Mouse (Mus musculus): Measurements from ENCODE around the gene Gm13723. TPM values are rescaled to one million over a fixed set of nuclear protein-coding genes. Genes with fewer than 3 reads are reported as not detected.

The Gm13723 gene
- not detected in 2 replicates for polyA plus RNA-seq (2012; ENCODE audit: insufficient read depth, insufficient read length, missing spikeins)

- Histone ChIP-seq H3K27ac (ENCODE audit: insufficient read depth, low read depth, low read length) (no peak within 1 kb of the TSS), H3K4me3 (ENCODE audit: insufficient read depth, low read length) (no peak within 1 kb of the TSS), H3K4me1 (ENCODE audit: control insufficient read depth, insufficient read depth, low read length) (no peaks in the 10 kb centered on the region)
- TF ChIP-seq CTCF (IDR thresholded peaks at IDR 0.05; ENCODE audit: low read depth, low read length): no peak
- TF ChIP-seq POLR2A (IDR thresholded peaks at IDR 0.05; ENCODE audit: borderline replicate concordance, low read depth, low read length): no peak
Observed at GRCm38 (mm10) chr2:86874702-86875101, at the start of gene Gm13723. TSS of gene Gm13723 (minus strand) at chr2:86874802.

GRCm38 (mm10) chr2:86905647-86906046 lies 31.0 kb upstream of the Gm13723 start:
- Histone ChIP-seq H3K27ac (ENCODE audit: insufficient read depth, low read depth, low read length) (no peak overlapping the region), H3K4me1 (ENCODE audit: control insufficient read depth, insufficient read depth, low read length) (no peaks in the 10 kb centered on the region), H3K4me3 (ENCODE audit: insufficient read depth, low read length) (no peak overlapping the region)
- TF ChIP-seq CTCF (IDR thresholded peaks at IDR 0.05; ENCODE audit: low read depth, low read length): no peak
- TF ChIP-seq POLR2A (IDR thresholded peaks at IDR 0.05; ENCODE audit: borderline replicate concordance, low read depth, low read length): no peak

GRCm38 (mm10) chr2:86892116-86892515 lies 17.5 kb upstream of the Gm13723 start, which contains the start of gene Olfr1097:
TSS of gene Olfr1097 (minus strand) at chr2:86892216.
- no peak for TF ChIP-seq CTCF (IDR thresholded peaks at IDR 0.05; ENCODE audit: low read depth, low read length)
- no peak for TF ChIP-seq POLR2A (IDR thresholded peaks at IDR 0.05; ENCODE audit: borderline replicate concordance, low read depth, low read length)
- no peak within 1 kb of the TSS for H3K4me3 ChIP-seq (ENCODE audit: insufficient read depth, low read length)
- no peak within 1 kb of the TSS for H3K27ac ChIP-seq (ENCODE audit: insufficient read depth, low read depth, low read length)
- no peaks in the 10 kb centered on the region for H3K4me1 ChIP-seq (ENCODE audit: control insufficient read depth, insufficient read depth, low read length)

- TF ChIP-seq POLR2A (IDR thresholded peaks at IDR 0.05; ENCODE audit: borderline replicate concordance, low read depth, low read length) (no peak), CTCF (IDR thresholded peaks at IDR 0.05; ENCODE audit: low read depth, low read length) (no peak)
- Histone ChIP-seq H3K4me1 (ENCODE audit: control insufficient read depth, insufficient read depth, low read length) (no peaks in the 10 kb centered on the region), H3K4me3 (ENCODE audit: insufficient read depth, low read length) (no peak within 1 kb of the TSS), H3K27ac (ENCODE audit: insufficient read depth, low read depth, low read length) (no peak within 1 kb of the TSS)
Observed at GRCm38 (mm10) chr2:86851596-86851995, 23.0 kb downstream of the Gm13723 start, which contains the start of gene Olfr1095. TSS of gene Olfr1095 (minus strand) at chr2:86851696.

- TF ChIP-seq POLR2A (IDR thresholded peaks at IDR 0.05; ENCODE audit: borderline replicate concordance, low read depth, low read length) (no peak), CTCF (IDR thresholded peaks at IDR 0.05; ENCODE audit: low read depth, low read length) (no peak)
- no peak within 1 kb of the TSS for H3K4me3 ChIP-seq (ENCODE audit: insufficient read depth, low read length)
- H3K27ac ChIP-seq (ENCODE audit: insufficient read depth, low read depth, low read length): no peak within 1 kb of the TSS
- no peaks in the 10 kb centered on the region for H3K4me1 ChIP-seq (ENCODE audit: control insufficient read depth, insufficient read depth, low read length)
Observed at GRCm38 (mm10) chr2:86824363-86824762, 50.2 kb downstream of the Gm13723 start, which contains the start of gene Olfr1094. TSS of gene Olfr1094 (plus strand) at chr2:86824663.

Other genes starting within 250 kb of the Gm13723 start
- not detected in 2 replicates for gene Olfr1084, start 235.1 kb downstream of the Gm13723 start, polyA plus RNA-seq (2012; ENCODE audit: insufficient read depth, insufficient read length, missing spikeins)
- gene Olfr1085, start 212.8 kb downstream of the Gm13723 start, polyA plus RNA-seq (2012; ENCODE audit: insufficient read depth, insufficient read length, missing spikeins): 0.16 TPM in 1 of 2 replicates, not detected in the other
- gene Olfr1086, start 194.7 kb downstream of the Gm13723 start, polyA plus RNA-seq (2012; ENCODE audit: insufficient read depth, insufficient read length, missing spikeins): not detected in 2 replicates
- not detected in 2 replicates for gene Olfr1087, start 176.4 kb downstream of the Gm13723 start, polyA plus RNA-seq (2012; ENCODE audit: insufficient read depth, insufficient read length, missing spikeins)
- gene Olfr1089, start 141.1 kb downstream of the Gm13723 start, polyA plus RNA-seq (2012; ENCODE audit: insufficient read depth, insufficient read length, missing spikeins): not detected in 2 replicates
- gene Olfr1090, start 115.8 kb downstream of the Gm13723 start, polyA plus RNA-seq (2012; ENCODE audit: insufficient read depth, insufficient read length, missing spikeins): 0.63 TPM in 1 of 2 replicates, not detected in the other
- gene Olfr1093, start 92.3 kb downstream of the Gm13723 start, polyA plus RNA-seq (2012; ENCODE audit: insufficient read depth, insufficient read length, missing spikeins): not detected in 2 replicates
- not detected in 2 replicates for gene Olfr141, start 64.8 kb downstream of the Gm13723 start, polyA plus RNA-seq (2012; ENCODE audit: insufficient read depth, insufficient read length, missing spikeins)
- not detected in 2 replicates for gene Olfr1094, start 50.1 kb downstream of the Gm13723 start, polyA plus RNA-seq (2012; ENCODE audit: insufficient read depth, insufficient read length, missing spikeins)
- not detected in 2 replicates for gene Olfr1095, start 23.1 kb downstream of the Gm13723 start, polyA plus RNA-seq (2012; ENCODE audit: insufficient read depth, insufficient read length, missing spikeins)
- gene Olfr1097, start 17.4 kb upstream of the Gm13723 start, polyA plus RNA-seq (2012; ENCODE audit: insufficient read depth, insufficient read length, missing spikeins): 0.17 TPM in 1 of 2 replicates, not detected in the other
- gene Olfr1098, start 49.7 kb upstream of the Gm13723 start, polyA plus RNA-seq (2012; ENCODE audit: insufficient read depth, insufficient read length, missing spikeins): not detected in 2 replicates
- gene Olfr1099, start 85.9 kb upstream of the Gm13723 start, polyA plus RNA-seq (2012; ENCODE audit: insufficient read depth, insufficient read length, missing spikeins): not detected in 2 replicates
- not detected in 2 replicates for gene Olfr1100, start 105.2 kb upstream of the Gm13723 start, polyA plus RNA-seq (2012; ENCODE audit: insufficient read depth, insufficient read length, missing spikeins)
- gene Olfr1101, start 116.4 kb upstream of the Gm13723 start, polyA plus RNA-seq (2012; ENCODE audit: insufficient read depth, insufficient read length, missing spikeins): not detected in 2 replicates
- not detected in 2 replicates for gene Olfr1102, start 123.6 kb upstream of the Gm13723 start, polyA plus RNA-seq (2012; ENCODE audit: insufficient read depth, insufficient read length, missing spikeins)
- gene Olfr1104, start 152.3 kb upstream of the Gm13723 start, polyA plus RNA-seq (2012; ENCODE audit: insufficient read depth, insufficient read length, missing spikeins): not detected in 2 replicates
- not detected in 2 replicates for gene Olfr1105, start 161.7 kb upstream of the Gm13723 start, polyA plus RNA-seq (2012; ENCODE audit: insufficient read depth, insufficient read length, missing spikeins)
- not detected in 2 replicates for gene Olfr1106, start 177.5 kb upstream of the Gm13723 start, polyA plus RNA-seq (2012; ENCODE audit: insufficient read depth, insufficient read length, missing spikeins)
- not detected in 2 replicates for gene Olfr1107, start 201.0 kb upstream of the Gm13723 start, polyA plus RNA-seq (2012; ENCODE audit: insufficient read depth, insufficient read length, missing spikeins)
- 0.33 TPM in 1 of 2 replicates, not detected in the other for gene Olfr1109, start 221.2 kb upstream of the Gm13723 start, polyA plus RNA-seq (2012; ENCODE audit: insufficient read depth, insufficient read length, missing spikeins)
- not detected in 2 replicates for gene Olfr259, start 239.8 kb upstream of the Gm13723 start, polyA plus RNA-seq (2012; ENCODE audit: insufficient read depth, insufficient read length, missing spikeins)

All from bone marrow macrophage, adult 2 months (primary cell).